Mouse (Mus musculus): ENCODE measurements around the gene Slc17a1. TPM values are rescaled to one million over a fixed set of nuclear protein-coding genes. Genes with fewer than 3 reads are reported as not detected.

Slc17a1 gene
- total RNA-seq, 2 experiments from 2014 or later, result not detected

Small RNA genes lying within 50 kb of the gene (microRNA-seq; reads per million reads assigned to microRNA genes)
- gene Gm44344, result 0 reads per million in 2 experiments

Other genes with a start within 250 kb of the Slc17a1 start
- 1 to 10 TPM; 6.7 to 8.4 TPM for gene Hist1h2be, start 246.6 kb upstream of the Slc17a1 start, total RNA-seq (2021)
- 10 to 100 TPM; 69.3 to 81.5 TPM for gene Hist1h1e, start 245.2 kb upstream of the Slc17a1 start, total RNA-seq (2021)
- 1 to 10 TPM; 2.6 to 3.3 TPM for gene Hist1h2ac, start 183.8 kb upstream of the Slc17a1 start, total RNA-seq (2021)
- gene Hist1h2bc, start 183.6 kb upstream of the Slc17a1 start, total RNA-seq (2021), result 10 to 100 TPM; 27.9 to 28.0 TPM
- gene Hist1h1t, start 171.9 kb upstream of the Slc17a1 start, total RNA-seq (2021), result not detected
- 100 to 1,000 TPM; 102 to 111 TPM for gene Hist1h4c, start 169.3 kb upstream of the Slc17a1 start, total RNA-seq (2021)
- gene Hfe, start 156.9 kb upstream of the Slc17a1 start, total RNA-seq (2021), result 1 to 10 TPM; 3.4 to 5.9 TPM
- gene Hist1h1c, start 128.9 kb upstream of the Slc17a1 start, total RNA-seq (2021), result 100 to 1,000 TPM in 1 of 2 experiments, 10 to 100 TPM in 1; 87.1 to 106 TPM
- 10 to 100 TPM; 23.5 to 26.8 TPM for gene Hist1h3c, start 122.1 kb upstream of the Slc17a1 start, total RNA-seq (2021)
- gene Hist1h2bb, start 121.0 kb upstream of the Slc17a1 start, total RNA-seq (2021), result 10 to 100 TPM; 38.1 to 45.9 TPM
- gene Hist1h2ab, start 116.6 kb upstream of the Slc17a1 start, total RNA-seq (2021), result 10 to 100 TPM; 65.7 to 68.4 TPM
- gene Hist1h3b, start 115.5 kb upstream of the Slc17a1 start, total RNA-seq (2021), result 10 to 100 TPM; 67.7 to 73.1 TPM
- gene Hist1h4b, start 110.7 kb upstream of the Slc17a1 start, total RNA-seq (2021), result 10 to 100 TPM; 80.9 to 84.6 TPM
- gene Hist1h4a, start 106.5 kb upstream of the Slc17a1 start, total RNA-seq (2021), result 10 to 100 TPM; 71.9 to 72.7 TPM
- 10 to 100 TPM; 68.7 to 70.1 TPM for gene Hist1h3a, start 105.4 kb upstream of the Slc17a1 start, total RNA-seq (2021)
- 10 to 100 TPM; 47.3 to 51.5 TPM for gene Hist1h1a, start 104.1 kb upstream of the Slc17a1 start, total RNA-seq (2021)
- not detected for gene Trim38, start 97.8 kb upstream of the Slc17a1 start, total RNA-seq (2021)
- not detected for gene Slc17a2, start 60.8 kb upstream of the Slc17a1 start, total RNA-seq (2021)
- gene Slc17a3, start 28.3 kb upstream of the Slc17a1 start, total RNA-seq (2021), result not detected
- not detected for gene Slc17a4, start 47.3 kb downstream of the Slc17a1 start, total RNA-seq (2021)
- gene Hist1h2ba, start 66.4 kb downstream of the Slc17a1 start, total RNA-seq (2021), result not detected
- gene Hist1h2aa, start 66.7 kb downstream of the Slc17a1 start, total RNA-seq (2021), result not detected
- gene Scgn, start 123.5 kb downstream of the Slc17a1 start, total RNA-seq (2021), result under 1 TPM; 0.75 to 0.78 TPM

All from layer of hippocampus, postnatal 10 days (tissue).